Mouse (Mus musculus): ENCODE measurements at regions not wholly inside any gene's neighbourhood (a gene's known extent, or its start where the extent isn't known, plus 50 kb on each side); places are given as distances from the start of the nearest gene placed in this dataset.

DNA sequence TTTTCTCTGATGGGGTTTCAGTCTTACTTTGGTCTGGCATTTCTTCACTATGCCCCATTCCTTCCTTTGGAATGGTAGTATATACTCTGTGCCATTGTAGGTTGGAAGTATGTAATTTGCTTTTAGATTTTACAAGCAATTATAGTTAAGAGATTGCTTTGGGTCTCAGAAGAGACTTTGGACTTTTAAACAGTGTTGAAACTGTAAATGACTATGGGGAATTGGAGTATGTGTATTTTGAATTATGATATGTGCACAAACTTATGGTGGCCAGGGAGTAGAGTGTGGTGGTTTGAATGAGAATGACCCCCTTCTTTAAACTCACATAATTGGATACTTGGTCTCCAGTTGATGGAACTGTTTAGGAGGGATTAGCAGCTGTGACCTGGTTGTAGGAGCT, 546.2 kb downstream of the Hace1 start:
- no peak overlapping the region for H3K4me2 ChIP-seq (ENCODE audit: low read depth)

GRCm38 (mm10) chr10:46135120-46135748, 557.6 kb downstream of the Hace1 start:
- ATAC-seq = peak; percentile 71
- Histone ChIP-seq H3K27me3 (ENCODE audit: insufficient read depth, low read length) (no peaks in the 10 kb centered on the region), H3K27ac (ENCODE audit: low read depth, low read length) (no peak overlapping the region), H3K4me2 (ENCODE audit: low read depth) (no peak overlapping the region), H3K9ac (no peak overlapping the region), H3K4me1 (ENCODE audit: insufficient read depth) (no peaks in the 10 kb centered on the region), H3K9me3 (ENCODE audit: low read length) (no peaks in the 10 kb centered on the region), H3K36me3 (ENCODE audit: insufficient read depth) (no peaks in the 10 kb centered on the region), H3K4me3 (ENCODE audit: low read depth, low read length) (no peak overlapping the region)
- 41% methylated on average over 2 of the region's 2 CpGs for WGBS
- peak; percentile 50 for DNase-seq
- TF ChIP-seq CTCF (IDR thresholded peaks at IDR 0.05; ENCODE audit: low read depth) = no peak

More for the DNA sequence above, 546.2 kb downstream of the Hace1 start:
- ATAC-seq (no peak), DNase-seq (no peak)
- H3K4me3 ChIP-seq (ENCODE audit: low read depth, low read length) = no peak overlapping the region
- no peak for TF ChIP-seq CTCF (IDR thresholded peaks at IDR 0.05; ENCODE audit: low read depth)
- H3K9me3 ChIP-seq (ENCODE audit: low read length) = no peaks in the 10 kb centered on the region
- H3K36me3 ChIP-seq (ENCODE audit: insufficient read depth) = no peaks in the 10 kb centered on the region
- no peaks in the 10 kb centered on the region for H3K27me3 ChIP-seq (ENCODE audit: insufficient read depth, low read length)
- H3K9ac ChIP-seq = no peak overlapping the region
- no peak overlapping the region for H3K27ac ChIP-seq (ENCODE audit: low read depth, low read length)
- no peaks in the 10 kb centered on the region for H3K4me1 ChIP-seq (ENCODE audit: insufficient read depth)

- Histone ChIP-seq H3K27me3 (ENCODE audit: insufficient read depth, low read length) (no peaks in the 10 kb centered on the region), H3K9me3 (ENCODE audit: low read length) (no peaks in the 10 kb centered on the region), H3K4me2 (ENCODE audit: low read depth) (no peak overlapping the region), H3K27ac (ENCODE audit: low read depth, low read length) (no peak overlapping the region), H3K4me1 (ENCODE audit: insufficient read depth) (no peaks in the 10 kb centered on the region), H3K36me3 (ENCODE audit: insufficient read depth) (no peaks in the 10 kb centered on the region), H3K4me3 (ENCODE audit: low read depth, low read length) (no peak overlapping the region), H3K9ac (no peak overlapping the region)
- ATAC-seq (no peak), DNase-seq (no peak)
- TF ChIP-seq CTCF (IDR thresholded peaks at IDR 0.05; ENCODE audit: low read depth) = no peak
- 77% methylated on average over 2 of the region's 2 CpGs for WGBS
Measured at GRCm38 (mm10) chr10:46174035-46174434, 596.4 kb downstream of the Hace1 start.

- H3K9me3 ChIP-seq (ENCODE audit: low read length) = no peaks in the 10 kb centered on the region
- H3K4me2 ChIP-seq (ENCODE audit: low read depth) = no peak overlapping the region
- no peaks in the 10 kb centered on the region for H3K27me3 ChIP-seq (ENCODE audit: insufficient read depth, low read length)
- H3K4me3 ChIP-seq (ENCODE audit: low read depth, low read length) = no peak overlapping the region
- no peaks in the 10 kb centered on the region for H3K36me3 ChIP-seq (ENCODE audit: insufficient read depth)
- no peak for DNase-seq
- WGBS = 65% methylated on average over 4 of the region's 4 CpGs
- TF ChIP-seq CTCF (IDR thresholded peaks at IDR 0.05; ENCODE audit: low read depth) = no peak
- no peak overlapping the region for H3K27ac ChIP-seq (ENCODE audit: low read depth, low read length)
- no peaks in the 10 kb centered on the region for H3K4me1 ChIP-seq (ENCODE audit: insufficient read depth)
- no peak overlapping the region for H3K9ac ChIP-seq
- ATAC-seq = peak; percentile 47; the same call in 1 of the 2 replicates
Measured at GRCm38 (mm10) chr10:46185763-46186458, 608.3 kb downstream of the Hace1 start.

GRCm38 (mm10) chr10:46194143-46194542, 616.5 kb downstream of the Hace1 start:
- Histone ChIP-seq H3K4me2 (ENCODE audit: low read depth) (no peak overlapping the region), H3K9ac (no peak overlapping the region), H3K36me3 (ENCODE audit: insufficient read depth) (no peaks in the 10 kb centered on the region), H3K4me1 (ENCODE audit: insufficient read depth) (no peaks in the 10 kb centered on the region), H3K4me3 (ENCODE audit: low read depth, low read length) (no peak overlapping the region), H3K27ac (ENCODE audit: low read depth, low read length) (no peak overlapping the region), H3K27me3 (ENCODE audit: insufficient read depth, low read length) (no peaks in the 10 kb centered on the region), H3K9me3 (ENCODE audit: low read length) (no peaks in the 10 kb centered on the region)
- no peak for TF ChIP-seq CTCF (IDR thresholded peaks at IDR 0.05; ENCODE audit: low read depth)
- ATAC-seq (peak; percentile 89), DNase-seq (peak; percentile 33)

GRCm38 (mm10) chr10:46226837-46227402, 649.3 kb downstream of the Hace1 start:
- DNase-seq (peak; percentile 19), ATAC-seq (no peak)
- H3K4me1 ChIP-seq (ENCODE audit: insufficient read depth) = no peaks in the 10 kb centered on the region
- no peaks in the 10 kb centered on the region for H3K9me3 ChIP-seq (ENCODE audit: low read length)
- 48% methylated on average over 7 of the region's 7 CpGs for WGBS
- no peak for TF ChIP-seq CTCF (IDR thresholded peaks at IDR 0.05; ENCODE audit: low read depth)
- no peak overlapping the region for H3K4me3 ChIP-seq (ENCODE audit: low read depth, low read length)
- H3K36me3 ChIP-seq (ENCODE audit: insufficient read depth) = no peaks in the 10 kb centered on the region
- H3K27me3 ChIP-seq (ENCODE audit: insufficient read depth, low read length) = no peaks in the 10 kb centered on the region
- H3K9ac ChIP-seq = no peak overlapping the region
- H3K27ac ChIP-seq (ENCODE audit: low read depth, low read length) = no peak overlapping the region
- H3K4me2 ChIP-seq (ENCODE audit: low read depth) = no peak overlapping the region

- Histone ChIP-seq H3K9me3 (ENCODE audit: low read length) (no peaks in the 10 kb centered on the region), H3K4me2 (ENCODE audit: low read depth) (no peak overlapping the region), H3K27me3 (ENCODE audit: insufficient read depth, low read length) (no peaks in the 10 kb centered on the region), H3K4me1 (ENCODE audit: insufficient read depth) (no peaks in the 10 kb centered on the region), H3K27ac (ENCODE audit: low read depth, low read length) (no peak overlapping the region), H3K9ac (no peak overlapping the region), H3K4me3 (ENCODE audit: low read depth, low read length) (no peak overlapping the region), H3K36me3 (ENCODE audit: insufficient read depth) (no peaks in the 10 kb centered on the region)
- 57% methylated on average over 4 of the region's 4 CpGs for WGBS
- TF ChIP-seq CTCF (IDR thresholded peaks at IDR 0.05; ENCODE audit: low read depth) = no peak
- ATAC-seq (no peak), DNase-seq (no peak)
Measured at GRCm38 (mm10) chr10:46229608-46230007, 652.0 kb downstream of the Hace1 start.

All from forebrain, postnatal 0 days (tissue).